Mouse (Mus musculus): ENCODE data around the gene AA986860.

- TF ChIP-seq CTCF (IDR thresholded peaks at IDR 0.05; ENCODE audit: low read depth) (no peak), EP300 (IDR thresholded peaks at IDR 0.05; ENCODE audit: low read depth) (no peak)
Measured at GRCm38 (mm10) chr1:130714046-130714445, 17.7 kb upstream of the AA986860 start.

All from liver, postnatal 0 days (tissue).